Mouse (Mus musculus): Measurements from ENCODE around the gene Snrnp25. TPM values are rescaled to one million over a fixed set of nuclear protein-coding genes. Genes with fewer than 3 reads are reported as not detected.
A peak's percentile ranks its signal among the peaks of the same experiment; 100 is the strongest.

Snrnp25 gene
- total RNA-seq (2022): 10 to 100 TPM; 20.8 to 22.5 (median 22.0) TPM

DNA sequence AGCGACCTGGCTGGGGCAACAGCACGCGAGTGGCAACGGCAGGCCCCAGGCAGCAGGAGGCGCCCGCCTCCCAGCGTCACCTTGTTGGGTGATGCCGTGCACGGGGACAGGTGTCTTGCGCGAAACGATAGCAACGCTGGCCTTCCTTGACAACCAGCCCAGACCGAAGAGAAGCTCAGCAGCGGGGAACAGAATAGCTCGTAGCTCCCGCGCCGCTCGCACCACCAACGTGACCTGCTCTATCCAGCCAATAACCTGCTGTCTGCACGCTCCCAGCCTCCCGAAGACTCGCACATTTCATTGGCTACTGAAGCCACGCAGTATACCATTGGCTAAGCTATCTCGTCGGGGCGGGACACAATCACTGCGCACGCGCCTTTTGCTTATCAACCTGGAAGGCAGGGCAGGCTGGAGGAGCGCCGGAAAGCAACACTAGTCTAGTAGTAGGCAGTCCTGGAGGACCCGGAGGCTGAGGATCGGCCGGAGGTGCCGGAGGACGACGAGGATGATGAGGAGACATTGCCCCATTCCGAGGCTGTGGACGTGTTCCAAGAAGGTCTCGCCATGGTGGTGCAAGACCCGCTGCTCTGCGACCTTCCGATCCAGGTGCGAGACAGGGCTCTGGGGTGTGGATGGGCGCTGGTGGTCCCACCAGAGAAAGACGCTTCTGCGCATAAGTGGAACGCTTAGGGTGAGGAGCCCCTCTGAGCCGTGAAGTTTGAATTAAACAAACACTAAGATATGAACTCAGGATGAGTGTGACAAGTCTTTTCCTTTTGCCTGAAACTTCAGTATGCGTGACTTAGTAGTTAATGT, at the start of gene Snrnp25:
Gene Snrnp25, plus strand, starts transcription at position 358 of the 816 bp plus-strand sequence.
- peak; percentile 91 to 96 for DNase-seq (ENCODE audit: low spot score in 2 of 2)

DNA sequence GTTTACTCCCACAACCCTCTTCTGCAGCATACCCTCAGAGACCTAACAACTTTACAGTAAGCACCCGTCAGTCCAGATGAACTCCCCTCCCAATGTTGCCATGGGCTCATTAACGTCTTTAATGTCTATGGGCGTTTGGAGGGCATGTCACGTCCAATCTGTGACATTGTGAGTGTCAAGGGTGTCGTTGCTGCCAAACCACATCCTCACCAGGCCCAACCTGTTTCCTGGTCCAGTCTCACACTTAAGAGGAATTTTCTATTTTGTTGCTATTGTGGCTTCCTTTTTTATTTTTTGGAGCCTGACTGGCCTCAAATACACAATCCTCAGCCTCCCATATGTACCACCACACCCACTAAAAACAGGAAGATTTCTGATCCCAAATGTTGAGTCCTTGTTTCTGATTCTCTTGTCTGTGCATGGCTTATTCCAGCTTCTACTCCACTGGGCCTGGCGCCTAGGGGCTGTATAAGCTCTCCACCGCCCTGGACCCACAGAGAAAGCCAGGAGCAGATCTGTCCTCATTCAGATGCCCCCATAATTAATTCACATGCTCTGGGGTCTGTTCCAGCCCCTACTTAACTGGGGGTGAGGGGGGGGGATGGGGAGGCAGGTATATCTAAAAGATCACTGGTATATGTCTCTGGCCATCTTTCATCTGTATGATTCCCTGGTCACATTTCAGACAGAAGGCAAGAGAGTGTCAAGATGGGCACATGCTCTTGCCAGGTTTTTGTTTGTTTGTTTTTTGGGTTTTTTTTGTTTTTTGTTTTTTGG, 48.2 kb upstream of the Snrnp25 start:
- no peak for DNase-seq (ENCODE audit: low spot score in 2 of 2)

DNA sequence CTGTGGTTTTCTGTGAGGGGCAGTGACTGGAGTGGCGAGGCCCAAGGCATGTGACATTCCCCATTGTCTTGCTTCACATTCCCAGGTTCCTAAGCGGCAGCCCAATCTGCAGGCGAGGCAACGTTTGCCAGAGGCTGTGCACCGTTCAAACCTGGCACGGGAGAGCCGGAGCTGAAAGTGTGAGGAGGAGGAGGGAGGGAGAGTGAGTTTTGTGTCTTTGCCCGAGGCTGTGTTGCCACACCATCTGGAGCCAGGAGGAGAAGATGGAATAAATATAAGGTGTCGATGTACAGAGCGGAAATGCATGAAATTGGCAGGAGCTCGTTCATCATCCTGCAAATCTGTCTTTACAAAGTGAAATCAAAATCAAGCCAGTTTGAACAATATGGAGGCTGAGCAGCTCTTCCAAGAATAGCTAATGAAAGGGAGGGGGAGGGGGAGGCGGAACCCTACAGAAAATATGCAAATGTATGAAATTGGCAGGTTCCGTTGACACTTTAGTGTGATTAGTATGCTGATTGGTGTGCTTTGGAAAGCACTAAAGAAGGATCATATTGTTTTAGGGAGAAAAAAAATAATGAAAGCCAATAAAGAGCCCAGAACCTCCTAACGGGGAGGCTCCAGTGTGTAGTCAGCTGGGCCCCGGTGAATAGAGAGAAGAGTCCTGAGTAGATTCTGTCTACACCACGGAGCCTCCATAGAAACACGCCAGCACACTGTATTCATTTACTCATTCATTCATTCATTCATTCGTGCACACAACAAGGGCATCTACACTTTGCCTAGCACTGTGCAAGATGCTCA, 47.2 kb upstream of the Snrnp25 start:
- peak; percentile 53 to 86 for DNase-seq (ENCODE audit: low spot score in 2 of 2)

DNA sequence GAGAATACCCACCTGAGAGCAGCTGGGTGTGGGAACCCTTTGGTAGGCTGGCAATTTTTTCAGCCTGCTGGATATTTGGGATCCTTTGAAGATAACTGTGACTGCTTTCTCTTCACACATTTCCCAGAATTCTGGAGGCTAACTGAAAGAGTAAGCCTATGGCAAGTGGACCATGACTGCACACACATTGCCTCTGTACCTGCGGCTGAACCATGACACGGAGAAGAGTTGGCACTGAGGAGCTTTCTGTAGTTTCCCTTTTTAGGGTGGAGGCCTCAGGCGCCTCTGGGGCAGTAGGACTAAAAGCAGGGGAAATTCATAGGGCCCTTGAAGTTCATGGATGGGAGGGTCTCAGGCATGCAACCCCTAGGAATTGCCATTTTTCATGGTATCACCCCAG, 46.0 kb upstream of the Snrnp25 start:
- DNase-seq (ENCODE audit: low spot score in 2 of 2): no peak

DNA sequence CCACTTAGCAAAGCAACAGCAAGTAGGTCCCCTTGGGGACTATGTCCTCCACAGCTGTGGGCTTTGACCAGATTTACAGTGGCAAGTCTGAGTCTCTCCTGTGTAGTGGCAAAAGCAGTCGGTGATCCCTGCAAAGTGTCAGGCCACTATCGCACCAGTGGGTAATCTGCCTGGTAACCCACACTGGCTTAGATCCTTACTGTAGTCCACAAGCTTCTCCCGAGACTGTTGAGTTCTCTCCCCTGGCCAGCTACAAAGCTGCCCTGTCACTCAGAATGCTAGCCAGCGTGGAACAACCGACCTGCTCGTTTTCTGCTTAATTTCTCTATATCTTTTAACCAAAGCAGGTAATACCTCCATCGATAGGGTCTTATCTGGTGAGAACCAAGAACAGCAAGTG, 44.9 kb upstream of the Snrnp25 start:
- no peak for DNase-seq (ENCODE audit: low spot score in 2 of 2)

DNA sequence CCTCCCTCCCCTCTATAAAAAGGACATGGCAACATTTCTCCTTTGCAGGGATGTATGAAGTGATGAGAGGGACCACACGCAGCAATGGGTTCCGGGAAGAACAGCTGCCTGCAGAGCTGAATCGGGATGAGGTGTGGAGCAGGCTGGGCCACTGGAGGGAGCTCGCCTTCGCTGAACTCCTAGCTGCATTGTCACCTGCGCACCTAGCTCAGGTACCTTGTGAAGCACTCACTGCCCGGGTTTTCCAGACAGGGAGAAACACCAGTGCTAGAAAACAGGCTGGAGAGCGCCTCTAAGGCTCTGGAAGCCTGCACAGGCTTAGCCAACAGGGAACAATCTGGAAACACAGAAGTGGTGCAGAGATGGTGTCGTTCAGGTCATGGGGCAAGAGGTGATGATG, 43.7 kb upstream of the Snrnp25 start:
- DNase-seq (ENCODE audit: low spot score in 2 of 2): no peak

DNA sequence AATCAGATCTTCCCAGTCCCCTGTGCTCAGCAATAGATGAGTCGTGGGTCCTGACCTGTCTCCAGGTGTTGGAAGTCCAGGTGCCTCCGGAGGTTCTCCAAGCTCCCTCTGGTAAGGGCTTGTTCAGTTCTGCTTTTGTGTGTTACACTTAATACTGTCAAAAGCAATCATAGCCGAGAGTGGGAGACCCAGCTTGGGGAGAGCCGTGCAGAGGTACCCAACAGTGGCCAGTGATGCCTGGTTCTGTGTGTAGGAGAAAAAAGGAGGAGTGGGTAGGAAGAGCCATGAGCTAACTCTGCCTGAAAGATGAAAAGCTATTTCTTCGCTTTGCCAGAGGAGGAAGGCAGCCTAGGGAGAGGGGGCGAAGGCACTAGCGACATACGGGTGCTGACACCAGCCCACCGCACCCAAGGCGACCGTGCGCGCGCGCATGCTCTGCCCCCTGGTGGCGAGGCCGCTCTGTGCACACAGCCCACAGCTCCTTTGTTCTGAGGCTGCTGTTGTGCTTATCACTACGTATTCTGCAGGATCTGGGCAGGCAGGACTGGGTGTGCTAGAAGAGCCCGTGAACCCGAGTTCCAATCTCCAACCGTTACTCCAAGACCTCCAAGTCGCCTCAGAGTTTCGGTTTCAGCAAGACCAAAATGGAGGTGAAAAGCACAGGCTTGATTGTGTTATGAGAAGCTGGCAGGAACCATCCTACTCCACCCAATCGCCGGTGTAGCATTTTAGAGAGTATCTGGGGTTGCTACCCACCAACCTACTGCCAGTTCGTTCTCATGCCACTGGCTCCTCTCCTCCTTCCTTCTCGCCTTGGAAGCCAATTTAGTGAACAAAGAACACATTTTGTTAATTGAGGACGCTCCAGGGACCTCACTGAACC, 43.1 kb upstream of the Snrnp25 start:
- peak; percentile 74 to 83 for DNase-seq (ENCODE audit: low spot score in 2 of 2)

DNA sequence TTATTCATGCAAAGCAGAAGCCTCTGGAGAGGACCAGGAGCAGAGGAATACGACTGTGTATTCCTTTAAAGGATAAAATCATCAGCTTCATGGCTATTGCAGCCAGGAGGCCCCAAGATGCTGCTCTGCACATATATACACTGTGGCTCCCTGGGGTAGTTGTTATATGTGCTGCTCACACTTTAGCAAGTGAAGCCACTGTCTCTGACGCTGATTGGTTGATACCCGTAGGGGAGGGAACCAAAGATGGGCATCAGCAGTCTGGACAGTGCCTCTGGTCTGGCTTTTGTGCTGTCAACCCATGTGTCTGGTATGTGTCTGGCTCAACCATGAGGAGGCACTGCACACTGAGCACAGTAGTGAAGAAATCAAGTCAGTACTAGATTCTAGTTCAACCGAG, 38.5 kb upstream of the Snrnp25 start:
- no peak for DNase-seq (ENCODE audit: low spot score in 2 of 2)

DNA sequence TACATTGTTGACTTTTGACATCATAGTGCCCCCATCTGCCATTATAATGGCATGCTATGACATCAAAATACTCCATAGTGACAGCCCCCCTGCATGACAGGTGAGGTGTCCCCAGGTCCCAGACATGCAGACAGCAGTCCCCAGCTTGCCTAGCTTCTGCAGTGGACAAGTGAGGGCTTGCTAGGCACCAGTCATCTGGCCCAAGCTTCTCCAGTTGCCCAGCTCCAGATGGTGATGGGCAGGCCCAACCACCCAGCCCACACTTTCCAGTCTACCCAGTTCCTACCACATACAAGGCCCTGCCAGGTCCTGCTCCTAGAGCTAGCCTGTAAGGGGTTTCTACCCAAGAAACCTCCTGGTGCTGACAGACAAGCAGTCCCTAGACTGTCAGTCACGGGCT, 26.7 kb upstream of the Snrnp25 start:
- DNase-seq (ENCODE audit: low spot score in 2 of 2): no peak

DNA sequence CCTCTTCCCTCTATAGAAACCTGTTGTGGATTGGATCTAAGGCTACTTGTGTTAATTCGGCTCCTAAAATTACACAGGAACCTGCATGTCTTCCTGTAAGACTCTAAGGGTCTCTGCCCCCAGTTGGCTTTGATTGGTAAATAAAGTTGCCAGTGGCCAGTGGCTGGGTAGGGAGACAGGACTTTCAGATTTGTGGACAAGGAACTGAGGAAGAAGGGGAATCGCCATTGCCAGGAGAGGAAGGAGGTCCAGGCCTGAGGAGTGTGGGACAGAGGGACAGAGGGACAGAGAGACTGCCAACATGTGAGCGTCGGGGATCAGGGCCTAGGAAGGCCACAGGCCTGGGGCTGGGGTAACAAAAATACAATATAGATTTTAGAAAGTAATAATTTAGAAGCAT, 24.0 kb upstream of the Snrnp25 start:
- no peak for DNase-seq (ENCODE audit: low spot score in 2 of 2)

DNA sequence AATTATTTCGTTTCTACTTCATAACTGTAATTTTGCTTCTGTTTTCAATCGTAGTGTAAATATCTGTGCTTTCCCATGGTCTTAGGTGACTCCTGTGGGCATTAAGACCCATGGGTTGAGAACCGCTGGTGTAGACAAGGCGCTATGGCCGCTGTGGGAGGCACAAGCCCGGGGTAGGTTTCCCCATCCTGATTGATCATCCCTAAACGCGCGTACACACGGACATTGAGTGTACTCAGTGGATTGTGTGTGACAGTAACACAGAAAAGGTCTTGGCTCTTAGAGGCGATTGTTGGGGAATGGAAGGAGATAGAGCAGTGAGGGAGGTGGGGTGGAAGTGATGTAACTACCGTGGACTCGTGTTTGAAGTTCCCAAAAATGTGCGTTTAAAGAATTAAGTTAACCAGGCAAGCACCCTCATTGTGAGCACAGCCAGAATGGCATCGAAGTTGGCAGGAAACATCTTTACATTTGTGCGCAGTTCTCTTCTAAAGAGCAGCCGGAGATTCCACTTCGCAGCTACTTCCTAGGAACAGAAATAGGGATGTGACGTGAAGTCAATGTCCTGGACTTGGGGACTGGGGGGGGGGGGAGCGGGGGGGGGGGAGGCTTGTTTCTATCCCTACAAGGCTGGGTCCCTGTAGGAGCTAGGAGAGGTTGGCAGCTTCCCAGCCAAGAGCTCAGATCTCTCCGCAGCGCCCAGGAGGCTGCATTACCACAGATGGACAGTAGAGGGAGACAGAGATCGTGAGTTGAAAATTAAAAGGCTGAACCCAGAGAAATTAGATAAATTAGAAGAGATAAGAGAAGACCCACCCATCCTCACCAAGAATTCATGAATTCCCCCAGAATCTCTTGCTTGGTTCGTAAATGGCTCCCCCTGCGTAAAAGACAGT, 23.0 kb upstream of the Snrnp25 start:
- DNase-seq (ENCODE audit: low spot score in 2 of 2): peak; percentile 59 to 83

DNA sequence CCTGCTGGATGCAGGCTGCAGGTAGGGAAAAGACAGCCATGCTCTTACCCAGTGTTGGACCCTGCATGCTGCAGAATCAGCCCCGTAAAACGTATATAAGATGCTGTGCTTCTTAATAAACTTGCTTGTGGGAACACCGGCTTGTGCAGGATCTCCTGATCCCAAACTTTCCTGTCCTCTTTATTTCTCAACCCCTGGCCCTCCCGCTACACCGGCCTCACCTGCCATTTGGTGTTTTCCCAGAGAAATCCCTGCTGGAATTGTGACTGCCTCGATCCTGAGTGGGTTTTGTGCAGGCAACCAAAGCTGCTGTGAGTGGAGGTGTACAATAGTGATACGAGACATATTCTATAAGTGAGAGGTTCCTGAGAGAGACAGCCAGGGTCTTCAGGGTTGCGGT, 20.7 kb upstream of the Snrnp25 start:
- DNase-seq (ENCODE audit: low spot score in 2 of 2): no peak

DNA sequence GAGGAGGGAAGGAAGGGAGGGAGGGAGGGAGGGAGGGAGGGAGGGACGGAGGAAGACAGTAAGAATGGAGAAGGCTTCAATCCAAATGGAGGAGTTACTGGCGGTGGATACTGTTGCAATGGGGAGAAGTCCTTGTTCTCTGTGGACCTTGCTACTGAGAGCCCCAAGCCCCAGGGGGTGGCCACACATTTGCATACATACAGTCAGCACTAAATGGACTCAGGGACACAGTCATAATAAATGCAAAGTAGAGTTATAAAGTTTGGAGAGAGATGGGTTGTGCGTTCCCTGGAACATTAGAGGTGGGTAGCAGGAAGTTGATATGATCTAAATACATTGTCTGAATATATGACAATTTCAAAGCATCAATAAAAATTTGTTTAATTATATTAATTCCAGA, 19.2 kb upstream of the Snrnp25 start:
- DNase-seq (ENCODE audit: low spot score in 2 of 2): no peak

DNA sequence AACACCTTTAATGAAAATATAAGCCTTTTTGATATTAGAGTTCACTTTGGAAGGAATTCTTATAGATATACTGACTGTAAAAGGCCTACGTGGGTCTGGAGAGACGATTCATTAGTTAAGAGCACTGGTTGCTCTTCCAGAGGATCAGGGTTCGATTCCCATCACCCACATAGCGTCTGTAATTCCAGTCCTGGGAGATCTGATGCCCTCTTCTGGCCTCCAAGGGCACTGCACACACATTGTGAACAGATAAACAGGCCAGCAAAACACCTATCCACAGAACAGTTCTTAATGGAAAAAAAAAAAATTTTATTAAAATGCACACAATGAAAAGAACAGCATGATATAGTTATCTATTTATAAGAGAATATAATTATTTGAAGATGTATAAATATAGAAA, 18.0 kb upstream of the Snrnp25 start:
- DNase-seq (ENCODE audit: low spot score in 2 of 2): no peak

DNA sequence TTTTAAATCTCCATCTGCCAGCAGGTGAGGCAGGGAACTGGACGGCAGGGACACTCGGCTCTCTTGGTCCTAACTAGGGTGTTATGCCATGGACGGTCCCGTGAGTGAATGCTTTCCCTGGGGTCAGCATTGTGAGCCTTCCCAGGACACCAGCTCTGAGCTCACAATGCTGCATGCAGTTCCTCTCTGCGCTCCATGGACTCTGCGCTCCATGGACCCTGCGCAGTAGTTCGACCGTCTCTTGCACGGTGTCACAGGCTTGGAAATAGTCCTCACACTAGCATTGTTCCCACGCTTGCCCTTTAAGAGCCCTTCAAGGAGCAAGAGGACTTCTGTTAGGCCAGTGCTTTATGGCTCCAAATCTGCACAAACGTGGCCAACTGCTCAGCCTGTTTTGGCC, 16.3 kb upstream of the Snrnp25 start:
- no peak for DNase-seq (ENCODE audit: low spot score in 2 of 2)

DNA sequence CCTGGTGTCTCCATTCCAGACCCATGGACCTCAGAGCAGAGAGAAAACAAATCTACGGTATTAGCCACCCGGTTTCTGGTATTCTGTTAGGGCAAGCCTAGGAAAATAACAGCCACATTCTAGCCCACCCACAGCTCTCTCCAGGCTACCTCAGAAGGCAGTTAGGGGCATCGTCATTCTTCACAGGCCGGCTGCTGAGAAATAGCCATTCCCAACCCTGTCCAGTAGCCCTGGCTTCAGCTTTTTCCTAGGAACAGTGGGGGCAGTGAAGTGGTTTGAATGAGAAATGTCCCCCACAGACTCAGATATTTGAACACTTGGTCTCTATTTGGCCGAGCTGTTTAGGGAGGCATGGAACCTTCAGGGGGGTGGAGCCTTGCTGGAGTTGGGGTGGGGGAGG, 15.8 kb upstream of the Snrnp25 start:
- DNase-seq (ENCODE audit: low spot score in 2 of 2): no peak

DNA sequence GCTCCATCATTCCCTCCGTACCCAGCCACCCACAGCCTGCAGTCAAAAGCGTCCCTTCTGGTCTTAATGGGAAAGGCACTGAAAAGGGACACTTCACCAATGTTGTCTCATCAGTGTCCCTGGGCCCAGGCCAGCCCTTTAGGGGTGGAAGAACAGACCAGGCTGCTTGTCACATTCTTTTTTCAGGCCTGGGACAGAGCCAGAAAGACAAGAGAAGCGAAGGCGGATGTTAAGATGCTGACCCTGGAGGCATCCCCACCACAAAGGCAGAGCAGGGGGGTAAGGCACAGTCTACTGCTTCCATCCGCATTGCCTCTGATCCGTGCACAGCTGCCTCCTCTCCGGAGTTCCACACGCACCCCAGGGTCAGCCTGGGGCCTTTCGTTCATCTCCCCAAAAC, 15.1 kb upstream of the Snrnp25 start:
- DNase-seq (ENCODE audit: low spot score in 2 of 2): no peak

DNA sequence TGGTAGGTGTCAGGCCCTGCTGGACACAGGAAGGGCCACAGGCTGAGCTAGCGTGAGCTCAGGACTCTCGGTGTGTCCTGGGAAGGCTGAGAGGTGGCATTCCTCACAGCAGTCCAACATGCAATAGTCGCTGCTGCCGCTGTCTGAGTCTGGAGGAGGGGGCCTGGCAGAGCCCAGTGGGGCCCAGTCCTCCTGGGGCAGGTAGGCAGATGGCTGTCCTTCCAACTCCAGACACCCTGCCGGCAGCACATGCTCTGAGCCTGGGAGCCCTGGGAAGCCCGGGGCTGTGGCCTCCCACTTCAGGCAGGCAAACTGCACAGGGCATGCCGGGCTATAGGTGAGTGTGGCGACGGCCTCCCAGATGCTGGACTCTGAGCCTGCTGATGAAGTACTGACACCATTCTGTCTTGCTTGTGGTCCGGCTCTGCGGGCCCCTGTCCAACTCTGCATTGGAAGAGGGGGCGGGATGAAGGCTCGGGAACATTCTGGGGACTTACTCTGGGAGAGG, 14.6 kb upstream of the Snrnp25 start:
- no peak for DNase-seq (ENCODE audit: low spot score in 2 of 2)

DNA sequence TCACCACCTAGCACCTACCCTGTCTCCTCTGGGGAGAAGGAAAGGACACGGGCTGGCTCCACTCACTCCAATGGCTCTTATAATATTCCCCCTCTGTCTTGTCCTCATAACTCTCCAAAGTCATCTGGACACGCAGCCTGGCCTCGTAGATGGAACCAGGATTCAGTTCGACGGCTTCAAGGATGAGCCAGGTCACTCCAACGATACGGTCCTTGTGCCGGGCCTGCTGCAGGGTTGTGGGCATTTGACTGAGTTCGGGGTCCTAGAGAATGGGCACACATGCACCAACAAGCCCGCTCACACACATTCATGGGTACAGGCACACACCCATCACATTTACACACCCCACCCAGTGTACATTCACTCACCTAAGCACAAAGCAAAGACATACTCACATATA, 12.1 kb upstream of the Snrnp25 start:
- no peak for DNase-seq (ENCODE audit: low spot score in 2 of 2)

DNA sequence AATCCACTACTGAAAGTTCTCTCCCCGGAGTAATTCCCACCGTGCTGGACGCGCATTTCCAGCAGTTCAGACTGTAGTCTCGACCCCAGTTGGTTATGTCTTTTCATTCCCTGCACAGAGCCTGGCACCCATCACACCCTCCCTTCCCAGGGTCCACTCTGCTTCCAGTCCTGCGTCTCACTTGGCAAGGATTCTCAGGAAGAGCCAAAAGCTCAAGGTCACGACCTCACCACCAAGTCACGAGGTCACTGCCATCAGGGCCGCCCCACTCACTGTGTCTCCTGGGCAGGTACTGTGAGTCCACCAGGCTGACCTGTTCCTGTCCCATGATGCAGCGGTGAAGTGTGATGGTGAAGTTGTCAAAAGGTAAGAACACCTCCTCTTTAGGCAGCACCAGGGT, 11.1 kb upstream of the Snrnp25 start:
- no peak for DNase-seq (ENCODE audit: low spot score in 2 of 2)
